ENCODE assay signal across 9 mouse cellular contexts in the genomic region with DNA sequence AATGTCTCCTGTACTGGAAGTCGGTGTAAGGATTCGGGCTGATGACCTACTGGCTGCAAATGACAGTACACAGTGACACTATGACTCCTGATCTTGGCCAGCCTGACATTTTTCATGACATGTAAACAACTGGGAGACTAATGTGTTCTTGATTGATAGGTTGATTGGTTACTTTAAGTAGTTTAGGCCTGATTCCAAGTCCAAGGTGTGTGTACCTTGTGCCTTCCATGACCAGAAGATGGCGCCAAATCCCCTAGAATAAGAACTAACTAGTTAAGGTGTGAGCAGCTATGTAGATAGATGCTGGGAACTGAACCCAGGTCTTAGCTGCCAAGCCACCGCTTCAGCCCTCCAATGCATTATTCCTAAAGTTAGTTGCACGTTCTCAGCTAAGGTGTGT. TPM values are rescaled to one million over a fixed set of nuclear protein-coding genes. Genes with fewer than 3 reads are reported as not detected.
DNase-seq lines count a peak whose midpoint lies in the region; ATAC-seq and TF ChIP-seq lines count a peak whose summit lies in the region.
"Had no signal": no experiment of that assay in that cellular context is flagged by ENCODE, and none has a peak within 500 bp of the region (broad histone marks: within the 10 kb centered on the region; RNA-seq: fewer than 3 reads in every experiment).

No protein-coding gene starts in this region.

- H3K9ac ChIP-seq in intestine, embryonic 14.5 days (ENCODE audit: low read length): no peak overlapping the region
- H3K9ac ChIP-seq in intestine, embryonic 16.5 days (ENCODE audit: low read depth, low read length): no peak overlapping the region

- peaks cover 7% of the 10 kb centered on the region for H3K36me3 ChIP-seq in intestine, embryonic 14.5 days (ENCODE audit: control insufficient read depth, insufficient read depth, low read length)
- no peaks in the 10 kb centered on the region for H3K36me3 ChIP-seq in intestine, embryonic 16.5 days (ENCODE audit: control insufficient read depth, insufficient read depth, low read length)
- peaks cover 8% of the 10 kb centered on the region for H3K36me3 ChIP-seq in E14TG2a.4 (ENCODE audit: insufficient read depth, low read length)

- peak; percentile 58 for DNase-seq in intestine, embryonic 14.5 days (ENCODE audit: low spot score)
- peak; percentile 67 for DNase-seq in brain, adult 2 months (ENCODE audit: low read depth, low spot score)
- peak; percentile 50 for DNase-seq in forelimb bud, embryonic 11.5 days (ENCODE audit: low read depth, low spot score)
- DNase-seq in lung, adult 18-20 months: peak; percentile 18 to 62
- peak; percentile 71 to 85 for DNase-seq in spleen, postnatal 4 days (ENCODE audit: low spot score in 2 of 2)
- no peak for DNase-seq in right cerebral cortex, adult 2 months (ENCODE audit: low spot score in 2 of 2)

- H3K4me1 ChIP-seq in intestine, embryonic 14.5 days (replicated peaks; ENCODE audit: control insufficient read depth, insufficient read depth, low read length): peaks cover 4% of the 10 kb centered on the region; the same call in 1 of the 2 replicates
- peaks cover 4% of the 10 kb centered on the region; the same call in 1 of the 2 replicates for H3K4me1 ChIP-seq in intestine, embryonic 16.5 days (ENCODE audit: control insufficient read depth, insufficient read depth, low read length)
- peaks cover 17% of the 10 kb centered on the region for H3K4me1 ChIP-seq in E14TG2a.4 (replicated peaks; ENCODE audit: low read depth, low read length)

- WGBS in intestine, embryonic 14.5 days: 67% methylated on average over 5 of the region's 5 CpGs
- WGBS in intestine, embryonic 16.5 days: 70% methylated on average over 5 of the region's 5 CpGs

- no peak overlapping the region for H3K4me2 ChIP-seq in intestine, embryonic 14.5 days (ENCODE audit: low read length)
- H3K4me2 ChIP-seq in intestine, embryonic 16.5 days (ENCODE audit: low read depth, low read length): no peak overlapping the region

- H3K4me3 ChIP-seq in intestine, embryonic 14.5 days (ENCODE audit: low read depth, low read length): no peak overlapping the region
- no peak overlapping the region for H3K4me3 ChIP-seq in intestine, embryonic 16.5 days (ENCODE audit: low read length)
- H3K4me3 ChIP-seq in E14TG2a.4 (replicated peaks; ENCODE audit: low read length): no peak overlapping the region

- no peak overlapping the region for H3K27ac ChIP-seq in intestine, embryonic 14.5 days (ENCODE audit: low read depth)
- no peak overlapping the region for H3K27ac ChIP-seq in intestine, embryonic 16.5 days (ENCODE audit: low read length)
- H3K27ac ChIP-seq: macrophage had no signal

- H3K27me3 ChIP-seq in intestine, embryonic 14.5 days (replicated peaks; ENCODE audit: control insufficient read depth, insufficient read depth, low read length): no peaks in the 10 kb centered on the region
- H3K27me3 ChIP-seq in intestine, embryonic 16.5 days (replicated peaks; ENCODE audit: control insufficient read depth, insufficient read depth, low read length): no peaks in the 10 kb centered on the region
- no peaks in the 10 kb centered on the region for H3K27me3 ChIP-seq in E14TG2a.4 (ENCODE audit: insufficient read depth, low read length)

- peak; percentile 72 for TF ChIP-seq CTCF in E14TG2a.4 (conservative IDR thresholded peaks at IDR 0.05; ENCODE audit: low read length)

- no peaks in the 10 kb centered on the region for H3K9me3 ChIP-seq in intestine, embryonic 14.5 days (ENCODE audit: control insufficient read depth, low read length)
- H3K9me3 ChIP-seq in intestine, embryonic 16.5 days (ENCODE audit: control insufficient read depth, low read length): no peaks in the 10 kb centered on the region
- no peaks in the 10 kb centered on the region for H3K9me3 ChIP-seq in E14TG2a.4 (ENCODE audit: low read length)

- ATAC-seq in intestine, embryonic 14.5 days (replicated peaks; ENCODE audit: low FRiP score, low TSS enrichment, low read depth): no peak
- no peak for ATAC-seq in intestine, embryonic 16.5 days

RNA-seq across cellular contexts. Expression of a gene that starts 13.9 kb away (rescaled TPM):
- not detected in 2 replicates for polyA plus RNA-seq in intestine, embryonic 14.5 days (2014; fragmentation: Nextera tagmentation; extraction: Ambion mirVana)
- not detected in 2 replicates for polyA plus RNA-seq in intestine, embryonic 16.5 days (2015; fragmentation: Nextera tagmentation; extraction: Ambion mirVana)
- polyA plus RNA-seq: macrophage had no signal

RNA-seq across cellular contexts. Expression of a gene that starts 44.1 kb away (rescaled TPM):
- 5.5 and 5.7 TPM in 2 replicates for polyA plus RNA-seq in intestine, embryonic 14.5 days (2014; fragmentation: Nextera tagmentation; extraction: Ambion mirVana)
- 3.1 and 3.9 TPM in 2 replicates for polyA plus RNA-seq in intestine, embryonic 16.5 days (2015; fragmentation: Nextera tagmentation; extraction: Ambion mirVana)

RNA-seq across cellular contexts. Expression of a gene that starts 50.8 kb away (rescaled TPM):
- polyA plus RNA-seq in intestine, embryonic 14.5 days (2014; fragmentation: Nextera tagmentation; extraction: Ambion mirVana): 49.8 and 50.0 TPM in 2 replicates
- 31.1 and 31.3 TPM in 2 replicates for polyA plus RNA-seq in intestine, embryonic 16.5 days (2015; fragmentation: Nextera tagmentation; extraction: Ambion mirVana)

Comparison
In these comparisons a context has a peak if more than half of its experiments do, and no peak if none do; other contexts are left out.
1. DNase-seq: peak in intestine, embryonic 14.5 days (single experiment), brain, adult 2 months (single experiment), forelimb bud, embryonic 11.5 days (single experiment), lung, adult 18-20 months (2 of 2) and spleen, postnatal 4 days (2 of 2); none in right cerebral cortex, adult 2 months (0 of 2).